Mouse (Mus musculus): ENCODE results near the gene Olfr376.

Olfr376 gene

DNA sequence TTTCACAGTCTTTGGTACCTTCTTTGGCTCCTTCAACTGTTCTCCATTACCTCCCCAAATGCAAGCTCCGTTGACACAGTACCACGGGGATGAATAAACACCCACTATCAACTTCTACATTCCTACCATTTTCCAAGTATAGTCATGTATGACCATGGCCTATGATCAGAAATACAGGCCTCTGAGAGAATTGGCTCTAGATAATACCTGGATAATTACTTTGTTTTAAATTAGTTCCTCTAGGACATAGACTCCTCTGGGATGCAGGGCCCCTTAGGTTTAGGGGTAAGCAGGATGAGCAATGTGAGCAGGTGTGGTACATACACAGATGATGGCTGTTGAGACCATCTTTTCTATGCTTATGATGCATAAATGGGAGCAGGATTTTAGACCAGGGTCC lies at the start of gene Olfr376:
TSS of gene Olfr376 (plus strand) at position 301 of the 400 bp plus-strand sequence.
- DNase-seq: no peak

- peak; percentile 86 for DNase-seq
These were observed 46.9 kb upstream of the Olfr376 start for GRCm38 (mm10) chr11:73323906-73324830.

GRCm38 (mm10) chr11:73326485-73326886 lies 44.6 kb upstream of the Olfr376 start:
- DNase-seq: peak; percentile 95

DNA sequence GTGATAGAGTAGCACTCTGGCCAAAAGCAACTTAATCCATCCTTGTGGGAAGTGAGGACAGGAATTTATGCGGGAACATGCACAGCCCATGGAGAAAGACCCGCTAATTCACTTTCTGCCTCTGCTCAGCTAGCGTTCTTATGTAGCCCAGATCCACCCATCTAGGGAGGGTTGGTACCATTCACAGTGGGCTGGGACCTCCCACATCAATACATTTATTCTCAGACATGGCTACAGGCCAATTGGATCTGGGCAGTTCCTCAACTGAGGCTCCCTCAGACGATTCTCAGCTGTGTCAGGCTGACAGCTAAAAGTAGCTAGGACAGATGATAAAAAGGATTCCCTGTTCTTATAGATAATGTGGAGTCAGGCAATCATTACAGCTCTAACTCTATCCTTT lies 43.7 kb upstream of the Olfr376 start:
- no peak for DNase-seq

DNA sequence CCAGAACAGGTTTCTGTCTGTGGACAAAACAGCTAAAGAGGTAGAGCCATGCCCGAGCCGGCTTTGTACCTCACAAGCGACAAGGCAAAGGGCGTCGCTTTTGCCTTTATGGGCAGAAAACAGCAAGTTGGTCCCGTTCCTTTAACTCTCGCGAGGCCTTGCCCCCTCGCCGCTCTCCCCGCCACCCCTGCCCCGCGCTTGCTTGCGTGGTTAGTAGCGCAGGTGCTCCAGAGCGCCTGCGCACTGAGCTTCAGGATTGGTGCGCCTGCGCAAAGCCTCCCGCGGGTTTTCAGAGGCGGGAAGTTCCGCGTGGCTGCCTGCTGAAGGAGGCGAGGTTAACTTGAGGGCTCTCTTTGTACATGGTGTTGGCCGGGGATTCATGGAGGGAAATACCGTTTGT lies 41.6 kb upstream of the Olfr376 start, which contains the start of the genes Aspa, Gm49340 and Spata22:
TSS of gene Aspa (minus strand) at position 155 of the 400 bp plus-strand sequence.
TSS of gene Gm49340 (plus strand) at position 300 of the 400 bp plus-strand sequence.
TSS of gene Spata22 (plus strand) at position 300 of the 400 bp plus-strand sequence.
- no peak for DNase-seq

DNA sequence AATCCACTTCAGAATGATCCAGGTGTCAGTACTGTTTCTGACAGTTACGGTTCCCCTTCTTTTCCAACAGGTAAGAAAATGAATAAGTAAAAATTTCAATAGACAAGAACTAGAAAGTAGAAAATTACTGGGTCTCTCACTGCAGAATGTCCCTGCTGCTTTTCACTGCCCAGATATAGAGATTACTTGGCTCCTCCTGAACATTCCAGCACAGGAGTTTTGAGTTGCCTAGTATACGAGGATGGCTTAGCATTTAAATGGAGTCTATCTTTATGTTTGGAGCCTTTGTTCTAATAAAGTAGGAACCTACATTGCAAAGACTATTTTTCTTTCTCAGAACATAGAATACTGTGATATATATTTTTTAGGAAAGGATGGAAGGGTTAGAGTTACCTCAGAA lies 37.7 kb upstream of the Olfr376 start:
- no peak for DNase-seq

DNA sequence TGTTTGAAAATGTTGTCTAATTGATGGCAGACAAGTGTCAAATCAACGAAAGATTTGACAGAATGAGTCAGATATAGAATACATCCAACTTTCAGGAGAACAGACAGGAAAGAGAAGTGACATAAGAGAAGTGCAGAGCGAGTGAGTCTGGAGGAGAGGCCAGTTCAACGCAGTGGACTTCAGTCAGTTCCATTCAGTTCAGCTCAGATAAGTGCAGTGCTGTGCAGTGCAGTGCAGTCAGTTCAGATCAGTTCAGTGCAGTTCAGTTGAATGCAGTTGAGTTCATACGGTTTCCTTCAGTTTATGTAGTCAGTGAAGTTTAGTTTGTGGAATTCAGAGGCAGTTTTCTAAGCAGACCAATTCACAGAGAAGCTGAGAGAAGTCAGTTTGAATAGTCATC lies 34.1 kb upstream of the Olfr376 start:
- DNase-seq: no peak

GRCm38 (mm10) chr11:73350483-73350882 lies 20.6 kb upstream of the Olfr376 start, which contains the start of gene Olfr20:
Gene Olfr20, plus strand, starts transcription at chr11:73350783.
- DNase-seq: no peak

GRCm38 (mm10) chr11:73395374-73395773 lies 24.3 kb downstream of the Olfr376 start:
- no peak for DNase-seq

GRCm38 (mm10) chr11:73399514-73399913 lies 28.5 kb downstream of the Olfr376 start, which contains the start of gene Olfr1:
Gene Olfr1, minus strand, starts transcription at chr11:73399614.
- DNase-seq: no peak
